Mouse (Mus musculus) activated CD4-positive, CD25-positive, alpha-beta regulatory T cell, adult 9 weeks (primary cell): ENCODE measurements around the gene Anxa8. TPM values are rescaled to one million over a fixed set of nuclear protein-coding genes. Genes with fewer than 3 reads are reported as not detected.

Experiments
- polyA plus RNA-seq: library from polyadenylated mRNA; unstranded; fragments of 100-300 nt; shearing (Covaris generic); gene quantifications from one replicate; pipeline ENCODE4 v1.2.1, GENCODE M21; 2017

The Anxa8 gene
- not detected for polyA plus RNA-seq

GRCm38 (mm10) chr14:34085731-34086130, at the start of gene Anxa8:
Gene Anxa8, plus strand, starts transcription at chr14:34085981.

GRCm38 (mm10) chr14:34052516-34052915, 33.3 kb upstream of the Anxa8 start, which contains the start of gene Antxrl:
Gene Antxrl, plus strand, starts transcription at chr14:34052707.

GRCm38 (mm10) chr14:34102601-34103000, 16.8 kb downstream of the Anxa8 start, which contains the start of gene A630023A22Rik:
Gene A630023A22Rik, minus strand, starts transcription at chr14:34102754.

Other genes with a start within 250 kb of the Anxa8 start
- not detected for gene Gdf10, start 162.4 kb upstream of the Anxa8 start, polyA plus RNA-seq
- not detected for gene Gdf2, start 144.9 kb upstream of the Anxa8 start, polyA plus RNA-seq
- gene Rbp3, start 132.0 kb upstream of the Anxa8 start, polyA plus RNA-seq = not detected
- gene Zfp488, start 107.2 kb upstream of the Anxa8 start, polyA plus RNA-seq = not detected
- not detected for gene Gm30083, start 70.8 kb upstream of the Anxa8 start, polyA plus RNA-seq
- gene Gm5460, start 69.2 kb upstream of the Anxa8 start, polyA plus RNA-seq = not detected
- gene Antxrl, start 33.3 kb upstream of the Anxa8 start, polyA plus RNA-seq = not detected
- gene A630023A22Rik, start 16.8 kb downstream of the Anxa8 start, polyA plus RNA-seq = not detected
- not detected for gene Npy4r, start 66.5 kb downstream of the Anxa8 start, polyA plus RNA-seq
- not detected for gene Gprin2, start 115.7 kb downstream of the Anxa8 start, polyA plus RNA-seq
- not detected for gene Syt15, start 133.6 kb downstream of the Anxa8 start, polyA plus RNA-seq
- gene Shld2, start 224.5 kb downstream of the Anxa8 start, polyA plus RNA-seq = 6.8 TPM
- 13.0 TPM for gene Glud1, start 224.7 kb downstream of the Anxa8 start, polyA plus RNA-seq